Mouse (Mus musculus): Measurements from ENCODE around the gene Aox2.

- TF ChIP-seq CTCF (IDR thresholded peaks at IDR 0.05; ENCODE audit: low read depth, low read length) (no peak), GATA1 (IDR thresholded peaks at IDR 0.05; ENCODE audit: borderline replicate concordance, low read length) (no peak), TAL1 (conservative IDR thresholded peaks at IDR 0.05; ENCODE audit: low read depth, low read length) (no peak)
These were observed 39.7 kb upstream of the Aox2 start for GRCm38 (mm10) chr1:58238440-58238839.

Measured in G1E (cell line).